Mouse (Mus musculus) G1E (cell line): ENCODE results near the gene 4930544D05Rik.

Experiments
- CTCF ChIP-seq: IDR thresholded peaks from 2 replicates; pipeline ENCODE4 v1.5.1; 2012; ENCODE audit warnings: low read depth, low read length, inconsistent platforms, mixed read lengths
- GATA1 ChIP-seq: IDR thresholded peaks from 2 replicates; pipeline ENCODE4 v1.6.1; 2012; ENCODE audit warnings: borderline replicate concordance, low read length, inconsistent platforms, mixed read lengths
- POLR2AphosphoS5 ChIP-seq: IDR thresholded peaks from 2 replicates; pipeline ENCODE4 v1.6.1; 2012; ENCODE audit warnings: low read depth, low read length, inconsistent platforms; ENCODE audit not compliant: insufficient replicate concordance
- TAL1 ChIP-seq: conservative IDR thresholded peaks from 2 replicates; pipeline ENCODE4 v1.6.1; 2012; ENCODE audit warnings: low read depth, low read length, inconsistent platforms, mixed read lengths

DNA sequence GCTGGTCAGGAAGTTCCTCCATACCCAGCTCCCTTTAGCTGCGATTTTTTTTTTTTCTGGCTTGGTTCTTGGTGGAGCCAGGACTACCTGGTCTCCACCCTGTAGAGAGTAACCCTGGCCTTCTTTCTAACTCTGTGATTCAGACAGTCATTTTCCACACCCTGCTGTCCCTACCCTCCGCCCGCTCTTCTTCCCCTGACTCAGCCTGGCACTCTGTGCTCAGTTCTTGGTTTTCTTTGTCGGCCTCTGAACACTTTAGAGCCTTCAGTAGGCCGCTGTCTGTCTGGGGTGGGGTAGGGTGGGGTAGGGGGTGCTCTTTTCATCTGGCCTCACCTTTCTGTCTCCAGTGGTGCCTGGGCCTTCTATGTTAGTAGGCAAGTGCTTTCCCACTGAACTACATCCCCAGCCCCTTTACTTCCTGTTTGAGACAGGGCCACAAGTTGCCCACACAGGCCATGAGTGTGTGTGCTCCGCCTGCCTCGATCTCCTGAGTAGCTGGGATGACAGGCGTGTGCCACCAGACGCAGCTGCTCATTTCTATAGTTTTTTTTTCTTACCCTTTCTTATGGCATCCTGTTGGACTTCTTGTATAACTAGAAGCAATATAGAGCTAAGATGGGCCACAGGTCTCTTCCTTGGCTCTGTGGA is 35.8 kb upstream of the 4930544D05Rik start:
- TF ChIP-seq CTCF (no peak), TAL1 (no peak), GATA1 (no peak), POLR2AphosphoS5 (no peak)
